Mouse (Mus musculus): ENCODE data around the gene Gm21985.

DNA sequence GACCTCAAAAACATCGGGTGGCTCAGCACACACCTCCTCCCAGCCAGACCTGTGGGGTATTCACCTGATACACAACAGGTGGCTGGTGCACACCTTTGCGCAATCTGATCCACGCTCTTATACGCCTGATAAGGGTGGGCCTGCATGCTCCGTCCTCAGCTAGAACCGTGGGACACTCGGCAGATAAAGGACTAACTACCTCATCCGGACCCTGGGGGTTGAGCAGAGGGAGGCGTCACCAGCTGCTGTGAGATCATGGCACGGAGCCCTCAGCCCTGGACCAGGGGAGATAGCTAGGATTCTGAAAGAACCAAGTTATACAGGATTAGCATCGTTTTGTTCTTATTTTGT, at the start of gene Gm21985:
- 0 out of 2 replicates have a peak, but pooled peaks have one; percentile 30 for TF ChIP-seq POLR2A (IDR thresholded peaks at IDR 0.05; ENCODE audit: insufficient read depth, low read depth, low read length)
- TF ChIP-seq CTCF (IDR thresholded peaks at IDR 0.05) = no peak

All from heart, adult 2 months (tissue).